Mouse (Mus musculus) lung, embryonic 15.5 days (tissue): ENCODE results near the gene Nktr. TPM values are rescaled to one million over a fixed set of nuclear protein-coding genes. Genes with fewer than 3 reads are reported as not detected.
A peak's percentile ranks its signal among the peaks of the same experiment; 100 is the strongest.

Experiments used
- ATAC-seq: fragments of 200-750 bp; cut with Nextera tagmentation; 2 replicates; pipeline ENCODE4 v1.8.0; 2017; ENCODE audit warnings: moderate number of reproducible peaks, borderline replicate concordance; ENCODE audit not compliant: low FRiP score, low TSS enrichment; ENCODE audit errors: extremely low read depth
- H3K27ac ChIP-seq: fragments of 300-500 bp; sonication (generic); 2 replicates; pipeline ENCODE4 v1.5.1; 2015; ENCODE audit warnings: moderate library complexity, mild to moderate bottlenecking, inconsistent platforms
- H3K27me3 ChIP-seq: fragments of 300-500 bp; sonication (generic); 2 replicates; pipeline ENCODE4 v1.6.1; 2015; ENCODE audit warnings: inconsistent platforms
- H3K36me3 ChIP-seq: fragments of 300-500 bp; sonication (generic); 2 replicates; pipeline ENCODE4 v1.6.1; 2015; ENCODE audit warnings: inconsistent platforms
- H3K4me1 ChIP-seq: fragments of 300-500 bp; sonication (generic); 2 replicates; pipeline ENCODE4 v1.6.1; 2015; ENCODE audit warnings: inconsistent platforms
- H3K4me2 ChIP-seq: fragments of 300-500 bp; sonication (generic); 2 replicates; pipeline ENCODE4 v1.6.1; 2015; ENCODE audit warnings: inconsistent platforms, mild to moderate bottlenecking, moderate library complexity
- H3K4me3 ChIP-seq: fragments of 300-500 bp; sonication (generic); 2 replicates; pipeline ENCODE4 v1.5.1; 2015; ENCODE audit warnings: mild to moderate bottlenecking, inconsistent platforms
- H3K9ac ChIP-seq: fragments of 300-500 bp; sonication (generic); 2 replicates; pipeline ENCODE4 v1.6.1; 2015; ENCODE audit warnings: inconsistent platforms
- H3K9me3 ChIP-seq: fragments of 300-500 bp; sonication (generic); 2 replicates; pipeline ENCODE4 v1.6.1; 2016; ENCODE audit warnings: inconsistent platforms
- WGBS: fragments of 180-500 bp; shearing (Covaris S2); methylation state at CpG from one replicate; pipeline ENCODE4 v1.1.7; 2015; 5-methylcytosine and 5-hydroxymethylcytosine counted together
- polyA plus RNA-seq: library from polyadenylated mRNA; unstranded; fragments of >200 nt; fragmentation: Nextera tagmentation; extraction: Ambion mirVana; gene quantifications from 2 replicates; pipeline ENCODE4 v1.2.1, GENCODE M21; 2015

The Nktr gene
- polyA plus RNA-seq, result 57.5 and 60.4 TPM in 2 replicates

GRCm38 (mm10) chr9:121718792-121719318, at the start of gene Nktr:
Gene Nktr (plus strand): TSS chr9:121719169.
- Histone ChIP-seq H3K4me2 (peak within 1 kb of the TSS; percentile 78), H3K36me3 (no peaks in the 10 kb centered on the region), H3K27ac (peak within 1 kb of the TSS; percentile 97), H3K4me3 (peak within 1 kb of the TSS; percentile 93), H3K4me1 (peaks cover 10% of the 10 kb centered on the region), H3K9ac (peak within 1 kb of the TSS; percentile 95), H3K9me3 (no peaks in the 10 kb centered on the region), H3K27me3 (no peaks in the 10 kb centered on the region)
- 0% methylated on average over 59 of the region's 61 CpGs for WGBS
- peak; percentile 100 for ATAC-seq

GRCm38 (mm10) chr9:121669348-121669791, 49.6 kb upstream of the Nktr start:
- Histone ChIP-seq H3K27ac (no peak overlapping the region), H3K4me2 (peak overlapping the region; percentile 64), H3K4me1 (peaks cover 15% of the 10 kb centered on the region), H3K4me3 (peak overlapping the region; percentile 29), H3K36me3 (no peaks in the 10 kb centered on the region), H3K27me3 (peaks cover 57% of the 10 kb centered on the region), H3K9me3 (no peaks in the 10 kb centered on the region), H3K9ac (peak overlapping the region; percentile 31)
- 1% methylated on average over 28 of the region's 28 CpGs for WGBS
- ATAC-seq, result peak; percentile 49; the same call in 1 of the 2 replicates

- 26% methylated on average over 7 of the region's 7 CpGs for WGBS
- no peaks in the 10 kb centered on the region for H3K9me3 ChIP-seq
- peaks cover 15% of the 10 kb centered on the region for H3K4me1 ChIP-seq
- H3K27ac ChIP-seq, result no peak overlapping the region
- no peaks in the 10 kb centered on the region for H3K36me3 ChIP-seq
- ATAC-seq, result no peak
- no peak overlapping the region for H3K9ac ChIP-seq
- H3K27me3 ChIP-seq, result peaks cover 47% of the 10 kb centered on the region
- H3K4me3 ChIP-seq, result no peak overlapping the region
- no peak overlapping the region for H3K4me2 ChIP-seq
Measured at GRCm38 (mm10) chr9:121671300-121671699, 47.7 kb upstream of the Nktr start.

- ATAC-seq, result peak; percentile 10; the same call in 1 of the 2 replicates
- Histone ChIP-seq H3K36me3 (no peaks in the 10 kb centered on the region), H3K9me3 (no peaks in the 10 kb centered on the region), H3K9ac (no peak overlapping the region), H3K4me3 (no peak overlapping the region), H3K4me2 (no peak overlapping the region), H3K27me3 (peaks cover 39% of the 10 kb centered on the region), H3K27ac (no peak overlapping the region), H3K4me1 (peaks cover 22% of the 10 kb centered on the region)
- 28% methylated on average over 5 of the region's 5 CpGs for WGBS
Measured at GRCm38 (mm10) chr9:121672311-121672710, 46.7 kb upstream of the Nktr start.

- no peak overlapping the region for H3K27ac ChIP-seq
- H3K9ac ChIP-seq, result no peak overlapping the region
- 86% methylated on average over 5 of the region's 5 CpGs for WGBS
- peaks cover 25% of the 10 kb centered on the region for H3K27me3 ChIP-seq
- no peaks in the 10 kb centered on the region for H3K9me3 ChIP-seq
- H3K36me3 ChIP-seq, result no peaks in the 10 kb centered on the region
- H3K4me1 ChIP-seq, result peaks cover 34% of the 10 kb centered on the region
- ATAC-seq, result no peak
- no peak overlapping the region for H3K4me2 ChIP-seq
- H3K4me3 ChIP-seq, result no peak overlapping the region
Measured at GRCm38 (mm10) chr9:121673716-121674115, 45.3 kb upstream of the Nktr start.

- Histone ChIP-seq H3K4me1 (peaks cover 27% of the 10 kb centered on the region), H3K27ac (no peak overlapping the region), H3K9me3 (no peaks in the 10 kb centered on the region), H3K4me2 (no peak overlapping the region), H3K27me3 (peaks cover 13% of the 10 kb centered on the region; the same call in 1 of the 2 replicates), H3K36me3 (no peaks in the 10 kb centered on the region), H3K4me3 (no peak overlapping the region), H3K9ac (no peak overlapping the region)
- ATAC-seq, result no peak
- WGBS, result 72% methylated on average over 9 of the region's 9 CpGs
Measured at GRCm38 (mm10) chr9:121675011-121675410, 44.0 kb upstream of the Nktr start.

GRCm38 (mm10) chr9:121675556-121675955, 43.4 kb upstream of the Nktr start:
- no peak overlapping the region for H3K27ac ChIP-seq
- WGBS, result 78% methylated on average over 2 of the region's 2 CpGs
- peaks cover 27% of the 10 kb centered on the region for H3K4me1 ChIP-seq
- H3K4me2 ChIP-seq, result no peak overlapping the region
- peaks cover 8% of the 10 kb centered on the region; the same call in 1 of the 2 replicates for H3K27me3 ChIP-seq
- H3K9ac ChIP-seq, result no peak overlapping the region
- H3K36me3 ChIP-seq, result no peaks in the 10 kb centered on the region
- no peaks in the 10 kb centered on the region for H3K9me3 ChIP-seq
- no peak overlapping the region for H3K4me3 ChIP-seq
- no peak for ATAC-seq

GRCm38 (mm10) chr9:121677069-121677468, 41.9 kb upstream of the Nktr start:
- WGBS, result 31% methylated on average over 4 of the region's 4 CpGs

GRCm38 (mm10) chr9:121677476-121677875, 41.5 kb upstream of the Nktr start:
- H3K27me3 ChIP-seq, result no peaks in the 10 kb centered on the region
- WGBS, result 23% methylated on average over 8 of the region's 8 CpGs
- no peak overlapping the region for H3K4me3 ChIP-seq
- H3K36me3 ChIP-seq, result 0 out of 2 replicates have a peak, but pooled peaks cover under 1% of the 10 kb centered on the region
- ATAC-seq, result no peak
- no peak overlapping the region for H3K4me2 ChIP-seq
- H3K4me1 ChIP-seq, result peaks cover 23% of the 10 kb centered on the region
- H3K27ac ChIP-seq, result no peak overlapping the region
- no peak overlapping the region for H3K9ac ChIP-seq
- no peaks in the 10 kb centered on the region for H3K9me3 ChIP-seq

More at GRCm38 (mm10) chr9:121677069-121677468, 41.9 kb upstream of the Nktr start:
- Histone ChIP-seq H3K4me3 (no peak overlapping the region), H3K27me3 (no peaks in the 10 kb centered on the region), H3K4me2 (no peak overlapping the region), H3K4me1 (peaks cover 27% of the 10 kb centered on the region), H3K27ac (no peak overlapping the region), H3K9ac (no peak overlapping the region), H3K9me3 (no peaks in the 10 kb centered on the region), H3K36me3 (no peaks in the 10 kb centered on the region)
- no peak for ATAC-seq

- no peak overlapping the region for H3K9ac ChIP-seq
Measured at GRCm38 (mm10) chr9:121679549-121679948, 39.4 kb upstream of the Nktr start.

GRCm38 (mm10) chr9:121681191-121681590, 37.8 kb upstream of the Nktr start:
- Histone ChIP-seq H3K9me3 (no peaks in the 10 kb centered on the region), H3K9ac (no peak overlapping the region)

More at GRCm38 (mm10) chr9:121679549-121679948, 39.4 kb upstream of the Nktr start:
- Histone ChIP-seq H3K9me3 (no peaks in the 10 kb centered on the region), H3K4me2 (no peak overlapping the region), H3K27ac (no peak overlapping the region), H3K27me3 (no peaks in the 10 kb centered on the region), H3K36me3 (0 out of 2 replicates have a peak, but pooled peaks cover 2% of the 10 kb centered on the region), H3K4me1 (peaks cover 21% of the 10 kb centered on the region), H3K4me3 (no peak overlapping the region)
- WGBS, result 22% methylated on average over 6 of the region's 6 CpGs
- peak; percentile 34; the same call in 1 of the 2 replicates for ATAC-seq

GRCm38 (mm10) chr9:121682037-121682680, 36.8 kb upstream of the Nktr start:
- Histone ChIP-seq H3K27ac (no peak overlapping the region), H3K36me3 (peaks cover 6% of the 10 kb centered on the region; the same call in 1 of the 2 replicates), H3K4me3 (no peak overlapping the region), H3K9me3 (no peaks in the 10 kb centered on the region), H3K4me2 (no peak overlapping the region), H3K27me3 (no peaks in the 10 kb centered on the region), H3K9ac (no peak overlapping the region), H3K4me1 (peaks cover 16% of the 10 kb centered on the region)
- no peak for ATAC-seq
- WGBS, result 75% methylated on average over 18 of the region's 18 CpGs

More at GRCm38 (mm10) chr9:121681191-121681590, 37.8 kb upstream of the Nktr start:
- H3K36me3 ChIP-seq, result 0 out of 2 replicates have a peak, but pooled peaks cover 5% of the 10 kb centered on the region
- H3K27me3 ChIP-seq, result no peaks in the 10 kb centered on the region
- H3K27ac ChIP-seq, result no peak overlapping the region
- WGBS, result 76% methylated on average over 8 of the region's 8 CpGs
- H3K4me3 ChIP-seq, result no peak overlapping the region
- ATAC-seq, result no peak
- no peak overlapping the region for H3K4me2 ChIP-seq
- peaks cover 21% of the 10 kb centered on the region for H3K4me1 ChIP-seq
